Mouse (Mus musculus) CD4-positive, CD25-positive, alpha-beta regulatory T cell, adult 2 months (primary cell): ENCODE results near the gene 1700020N01Rik.
A peak's percentile ranks its signal among the peaks of the same experiment; 100 is the strongest.

ENCODE experiments used
- DNase-seq: peaks from one replicate; pipeline ENCODE4 v3.0.0-alpha.2; 2012; ENCODE audit warnings: low read depth, low spot score

1700020N01Rik gene

GRCm38 (mm10) chr10:21592896-21593380, at the start of gene 1700020N01Rik:
1700020N01Rik (plus strand) TSS chr10:21593145.
- DNase-seq, result no peak

GRCm38 (mm10) chr10:21543576-21544278, 49.2 kb upstream of the 1700020N01Rik start:
- no peak for DNase-seq

GRCm38 (mm10) chr10:21544721-21545120, 48.2 kb upstream of the 1700020N01Rik start:
- DNase-seq, result no peak

DNA sequence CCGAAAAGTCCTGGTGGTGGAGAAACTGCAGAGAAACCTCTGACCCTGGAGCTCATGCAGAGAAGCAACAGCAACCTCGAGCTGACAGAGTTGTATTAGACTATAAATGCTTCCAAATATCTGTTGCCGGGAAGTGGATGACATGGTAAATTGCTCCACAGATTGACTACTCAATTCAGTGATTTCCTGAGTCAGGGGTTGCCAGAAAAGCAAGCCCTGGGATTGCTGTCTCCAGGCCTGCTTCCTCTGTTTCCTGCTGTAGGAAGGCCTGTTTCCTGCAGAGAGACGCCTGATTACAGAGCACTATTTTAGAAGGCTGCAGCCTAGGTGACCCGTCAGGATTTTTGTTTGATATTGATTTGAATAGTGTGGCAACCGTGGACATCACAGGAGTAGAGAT, 47.5 kb upstream of the 1700020N01Rik start:
- DNase-seq, result no peak

GRCm38 (mm10) chr10:21548871-21549505, 44.0 kb upstream of the 1700020N01Rik start:
- DNase-seq, result no peak

- DNase-seq, result peak; percentile 54
Measured at GRCm38 (mm10) chr10:21552967-21553682, 39.8 kb upstream of the 1700020N01Rik start.

- no peak for DNase-seq
Measured at GRCm38 (mm10) chr10:21553683-21554035, 39.3 kb upstream of the 1700020N01Rik start.

DNA sequence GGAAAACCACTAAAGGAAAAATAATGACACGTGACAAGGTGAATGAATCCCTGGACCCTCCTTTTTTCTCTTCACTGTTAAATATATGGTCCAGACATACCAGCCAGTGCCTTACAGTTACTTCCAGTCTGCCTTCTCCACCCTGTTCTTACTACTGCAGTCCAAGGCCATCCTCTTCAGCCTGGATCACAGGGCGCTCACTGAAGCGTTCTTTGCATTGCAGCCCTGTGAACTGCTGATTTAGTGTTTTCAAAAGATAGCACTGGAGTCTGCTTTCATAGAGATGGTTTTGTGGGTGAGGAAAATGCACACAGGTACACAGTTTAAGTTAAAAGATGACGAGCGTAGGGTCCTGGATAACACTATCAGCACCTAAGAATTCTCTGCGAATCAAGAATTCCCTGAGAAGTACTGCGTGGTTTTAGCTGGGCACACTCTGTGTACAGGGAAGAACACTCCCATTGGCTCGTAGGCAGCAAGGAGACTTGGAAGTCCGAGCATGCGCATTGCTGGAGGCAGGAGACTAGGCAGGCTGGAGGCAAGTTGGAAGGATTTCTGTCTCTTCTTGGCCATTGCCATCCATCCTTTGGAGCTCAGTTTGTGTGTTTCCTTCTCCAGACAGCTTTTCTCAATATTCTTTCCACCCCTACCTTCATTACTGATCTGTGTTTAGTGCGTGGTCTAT, 37.9 kb upstream of the 1700020N01Rik start:
- no peak for DNase-seq

- DNase-seq, result peak; percentile 74
Measured at GRCm38 (mm10) chr10:21559769-21560168, 33.2 kb upstream of the 1700020N01Rik start.

DNA sequence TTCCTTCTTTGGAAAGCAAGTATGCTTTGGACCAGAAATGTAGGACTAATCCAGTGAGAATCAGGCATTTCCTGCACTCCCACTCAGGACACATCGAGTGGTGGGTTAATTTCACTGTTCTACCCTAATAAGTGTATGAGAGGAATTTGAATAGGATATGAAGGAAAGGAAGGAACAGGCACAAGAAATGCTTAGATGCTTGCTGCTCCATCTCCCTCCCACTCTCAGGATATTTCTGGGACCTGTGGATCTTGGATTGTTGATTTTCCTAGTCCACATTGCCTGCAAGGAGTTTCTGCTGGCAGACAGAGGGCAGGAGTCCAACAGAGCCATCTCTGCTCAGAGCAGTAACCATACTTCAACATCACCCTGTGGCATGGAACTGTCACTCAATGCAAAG, 31.8 kb upstream of the 1700020N01Rik start:
- DNase-seq, result no peak

DNA sequence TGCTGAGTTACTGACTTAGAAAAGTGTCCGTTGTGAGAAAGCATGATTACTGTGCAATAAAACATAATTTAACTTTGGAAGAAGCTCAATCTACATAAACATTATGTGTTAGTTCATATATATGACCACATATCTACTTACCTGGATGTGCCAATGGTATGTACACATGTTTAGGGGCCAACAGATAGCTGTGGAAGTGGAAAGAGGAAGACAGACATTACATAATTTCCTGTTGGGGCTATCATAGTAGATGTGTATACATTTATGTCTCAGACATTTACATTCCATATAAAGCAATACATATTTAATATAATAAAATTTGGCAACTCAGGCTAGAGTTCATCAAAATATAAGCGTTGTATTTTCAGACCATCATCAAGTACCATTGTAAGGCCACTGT, 29.5 kb upstream of the 1700020N01Rik start:
- DNase-seq, result no peak

- no peak for DNase-seq
Measured at GRCm38 (mm10) chr10:21564189-21564588, 28.8 kb upstream of the 1700020N01Rik start.

DNA sequence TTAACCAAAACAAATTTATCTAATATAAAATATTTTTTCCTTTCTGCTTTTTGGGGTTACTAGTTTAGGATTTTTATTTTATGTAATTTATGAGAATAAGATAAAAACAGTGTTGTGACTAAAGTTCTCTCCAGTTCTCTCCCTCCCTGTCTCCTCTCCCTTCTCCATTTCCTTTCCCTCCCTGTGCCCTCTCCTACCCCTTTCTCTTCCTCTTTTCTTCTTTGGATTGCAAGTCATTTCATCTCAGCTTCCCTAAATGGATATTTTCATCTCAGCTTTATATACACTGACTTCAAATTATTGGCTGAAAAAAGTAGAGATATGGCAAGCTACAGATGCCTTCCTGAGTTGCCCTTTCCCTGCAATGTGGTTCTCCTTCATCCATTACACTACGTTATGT, 26.9 kb upstream of the 1700020N01Rik start:
- DNase-seq, result no peak

GRCm38 (mm10) chr10:21571615-21572014, 21.3 kb upstream of the 1700020N01Rik start:
- DNase-seq, result no peak

- no peak for DNase-seq
Measured at GRCm38 (mm10) chr10:21573713-21574112, 19.2 kb upstream of the 1700020N01Rik start.

DNA sequence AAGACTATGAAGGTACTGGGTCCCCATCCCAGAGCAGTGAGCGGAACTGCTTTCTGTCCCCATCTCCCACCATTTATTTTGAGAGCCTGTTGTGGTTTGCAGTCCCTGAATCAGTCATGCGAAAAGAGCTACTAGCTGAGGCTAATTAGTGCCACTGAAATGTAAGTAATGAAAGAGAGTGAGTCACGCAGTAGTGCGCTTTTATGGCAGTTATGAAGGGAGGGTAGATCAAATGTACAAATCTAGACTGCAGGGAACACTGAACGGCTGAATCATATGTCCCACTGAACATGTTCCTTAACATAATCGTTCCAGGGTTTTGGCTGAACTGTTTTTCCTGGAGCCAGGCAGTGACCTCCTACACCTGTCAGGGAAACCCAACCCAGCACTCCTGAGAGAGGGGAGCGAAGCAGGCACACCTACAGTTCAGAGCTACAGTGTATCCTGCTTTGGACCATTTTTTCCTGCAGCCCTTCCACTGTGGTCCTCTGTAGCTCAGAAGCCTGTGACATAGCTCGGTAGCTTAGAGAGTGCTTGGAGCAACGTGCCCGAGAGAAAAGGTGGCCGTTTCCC, 17.1 kb upstream of the 1700020N01Rik start:
- no peak for DNase-seq

DNA sequence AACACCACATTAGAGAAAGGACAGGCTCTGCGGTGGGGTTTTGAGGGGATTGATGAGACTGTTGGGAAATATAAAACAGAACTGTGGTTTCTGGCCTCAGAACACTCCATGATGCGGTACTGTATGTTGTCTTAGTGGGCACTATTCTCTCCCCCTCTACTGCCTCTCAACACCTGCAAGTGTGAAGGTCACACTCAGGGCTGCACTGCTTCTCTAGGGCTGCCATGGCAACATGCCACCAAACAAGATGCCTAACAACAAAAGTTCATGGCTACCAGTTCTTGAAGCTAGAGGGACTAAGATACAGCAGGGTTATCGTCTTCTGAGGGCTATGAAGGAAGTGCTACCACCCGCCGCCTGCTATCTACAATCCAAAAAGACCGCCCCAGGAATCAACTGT, 15.1 kb upstream of the 1700020N01Rik start:
- DNase-seq, result no peak

GRCm38 (mm10) chr10:21581546-21581945, 11.4 kb upstream of the 1700020N01Rik start:
- DNase-seq, result no peak

GRCm38 (mm10) chr10:21587041-21587440, 5.9 kb upstream of the 1700020N01Rik start:
- DNase-seq, result no peak

DNA sequence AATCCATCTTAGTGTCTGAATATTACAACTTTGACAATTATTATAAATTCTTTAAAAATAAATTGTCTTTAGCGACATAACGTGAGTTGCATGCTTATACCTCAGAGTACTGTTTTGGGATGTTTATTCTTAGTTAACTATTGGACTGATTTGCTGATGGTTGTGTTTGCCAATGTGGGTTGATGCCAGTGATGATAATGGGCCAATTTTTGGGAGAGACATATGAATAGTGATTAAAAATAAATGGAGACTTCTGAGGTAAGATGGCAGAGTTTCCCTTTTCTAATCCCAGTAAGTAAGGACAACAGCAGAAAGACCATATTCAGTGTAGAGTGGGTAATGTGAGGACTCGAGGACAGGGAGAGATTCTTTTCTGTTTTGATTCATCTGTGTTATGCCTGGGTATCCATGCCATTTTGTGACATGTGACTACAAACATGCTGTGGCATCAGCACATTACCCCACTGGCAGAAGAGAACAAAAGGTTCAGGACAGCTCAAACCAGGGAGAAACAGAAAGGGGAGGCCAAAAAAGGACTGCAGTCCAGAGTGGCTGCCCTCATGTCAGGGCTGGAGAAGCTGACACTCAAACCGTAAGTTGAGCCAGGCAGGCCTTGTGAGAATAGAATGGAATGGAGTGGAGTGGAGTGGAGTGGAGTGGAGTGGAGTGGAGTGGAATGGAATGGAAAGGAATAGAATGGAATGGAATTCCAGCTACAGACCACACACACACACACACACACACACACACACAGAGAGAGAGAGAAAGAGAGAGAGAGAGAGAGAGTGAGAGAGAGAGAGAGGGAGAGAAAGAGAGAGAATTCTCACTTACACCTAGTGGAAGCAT, 4.7 kb upstream of the 1700020N01Rik start:
- DNase-seq, result no peak

DNA sequence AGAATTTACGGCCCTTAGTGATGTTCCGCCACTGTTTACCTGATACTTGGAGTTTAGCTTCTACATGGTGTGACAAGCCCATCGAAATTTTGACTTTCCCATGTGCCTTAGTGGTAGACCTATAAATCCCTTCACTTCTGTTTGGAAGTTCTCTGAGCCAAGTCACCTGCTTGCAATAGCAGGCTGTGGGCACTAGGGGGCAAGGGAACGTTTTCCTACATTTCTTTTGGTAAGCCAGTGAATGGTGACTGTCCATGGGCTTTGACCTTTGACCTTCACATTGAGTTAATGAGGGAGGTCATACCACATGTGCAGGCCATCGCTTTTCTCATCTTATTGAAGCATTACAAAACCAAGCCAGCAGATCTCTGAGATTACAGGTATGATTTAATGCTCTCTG, 8.0 kb downstream of the 1700020N01Rik start:
- peak; percentile 73 for DNase-seq
